Mouse (Mus musculus): Measurements from ENCODE around the gene Apoa2. TPM values are rescaled to one million over a fixed set of nuclear protein-coding genes. Genes with fewer than 3 reads are reported as not detected.

Apoa2 gene
- polyA plus RNA-seq, 1 experiment from 2014 or later, result 4.6 TPM

- Histone ChIP-seq H3K9me3 (ENCODE audit: control insufficient read depth, low read length) (no peaks in the 10 kb centered on the region), H3K36me3 (ENCODE audit: control insufficient read depth, insufficient read depth, low read length) (peaks cover 6% of the 10 kb centered on the region; the same call in 1 of the 2 replicates), H3K27me3 (ENCODE audit: control insufficient read depth, insufficient read depth, low read length) (no peaks in the 10 kb centered on the region), H3K4me3 (ENCODE audit: low read depth, low read length) (peak overlapping the region; percentile 75), H3K4me1 (ENCODE audit: control insufficient read depth, insufficient read depth, low read length) (peaks cover 31% of the 10 kb centered on the region), H3K9ac (ENCODE audit: low read length) (peak overlapping the region; percentile 51), H3K4me2 (ENCODE audit: low read depth, severe bottlenecking) (peak overlapping the region; percentile 56), H3K27ac (replicated peaks; ENCODE audit: low read depth, low read length) (peak overlapping the region; percentile 74)
- ATAC-seq (ENCODE audit: insufficient number of reproducible peaks, low FRiP score, low TSS enrichment, low read depth), result no peak
- no peak for DNase-seq (ENCODE audit: low spot score)
- WGBS, result 9% methylated on average over 13 of the region's 13 CpGs
Measured at GRCm38 (mm10) chr1:171247453-171247841, 22.6 kb downstream of the Apoa2 start.

- 37% methylated on average over 4 of the region's 4 CpGs for WGBS
- Histone ChIP-seq H3K27ac (replicated peaks; ENCODE audit: low read depth, low read length) (peak overlapping the region; percentile 74), H3K9me3 (ENCODE audit: control insufficient read depth, low read length) (no peaks in the 10 kb centered on the region), H3K36me3 (ENCODE audit: control insufficient read depth, insufficient read depth, low read length) (peaks cover 4% of the 10 kb centered on the region; the same call in 1 of the 2 replicates), H3K9ac (ENCODE audit: low read length) (peak overlapping the region; percentile 30; the same call in 1 of the 2 replicates), H3K27me3 (ENCODE audit: control insufficient read depth, insufficient read depth, low read length) (no peaks in the 10 kb centered on the region), H3K4me1 (ENCODE audit: control insufficient read depth, insufficient read depth, low read length) (peaks cover 35% of the 10 kb centered on the region), H3K4me2 (ENCODE audit: low read depth, severe bottlenecking) (peak overlapping the region; percentile 56), H3K4me3 (ENCODE audit: low read depth, low read length) (peak overlapping the region; percentile 75; the same call in 1 of the 2 replicates)
- ATAC-seq (ENCODE audit: insufficient number of reproducible peaks, low FRiP score, low TSS enrichment, low read depth), result no peak
- no peak for DNase-seq (ENCODE audit: low spot score)
Measured at GRCm38 (mm10) chr1:171247916-171248315, 23.1 kb downstream of the Apoa2 start.

GRCm38 (mm10) chr1:171248386-171249226, 23.8 kb downstream of the Apoa2 start:
- peaks cover 4% of the 10 kb centered on the region; the same call in 1 of the 2 replicates for H3K36me3 ChIP-seq (ENCODE audit: control insufficient read depth, insufficient read depth, low read length)
- no peak overlapping the region for H3K4me2 ChIP-seq (ENCODE audit: low read depth, severe bottlenecking)
- no peaks in the 10 kb centered on the region for H3K27me3 ChIP-seq (ENCODE audit: control insufficient read depth, insufficient read depth, low read length)
- WGBS, result 33% methylated on average over 3 of the region's 3 CpGs
- H3K9me3 ChIP-seq (ENCODE audit: control insufficient read depth, low read length), result no peaks in the 10 kb centered on the region
- DNase-seq (ENCODE audit: low spot score) (no peak), ATAC-seq (ENCODE audit: insufficient number of reproducible peaks, low FRiP score, low TSS enrichment, low read depth) (no peak)
- peaks cover 35% of the 10 kb centered on the region for H3K4me1 ChIP-seq (ENCODE audit: control insufficient read depth, insufficient read depth, low read length)
- peak overlapping the region; percentile 74 for H3K27ac ChIP-seq (replicated peaks; ENCODE audit: low read depth, low read length)
- H3K4me3 ChIP-seq (ENCODE audit: low read depth, low read length), result no peak overlapping the region
- peak overlapping the region; percentile 30; the same call in 1 of the 2 replicates for H3K9ac ChIP-seq (ENCODE audit: low read length)

GRCm38 (mm10) chr1:171249913-171250600, 25.2 kb downstream of the Apoa2 start, which contains the start of gene Adamts4:
Gene Adamts4, plus strand, starts transcription at chr1:171250421.
- WGBS, result 21% methylated on average over 5 of the region's 5 CpGs
- H3K9me3 ChIP-seq (ENCODE audit: control insufficient read depth, low read length), result no peaks in the 10 kb centered on the region
- peaks cover 35% of the 10 kb centered on the region for H3K4me1 ChIP-seq (ENCODE audit: control insufficient read depth, insufficient read depth, low read length)
- no peaks in the 10 kb centered on the region for H3K27me3 ChIP-seq (ENCODE audit: control insufficient read depth, insufficient read depth, low read length)
- peak within 1 kb of the TSS; percentile 66 for H3K4me2 ChIP-seq (ENCODE audit: low read depth, severe bottlenecking)
- ATAC-seq (ENCODE audit: insufficient number of reproducible peaks, low FRiP score, low TSS enrichment, low read depth), result no peak
- peak within 1 kb of the TSS; percentile 24 for H3K4me3 ChIP-seq (ENCODE audit: low read depth, low read length)
- H3K27ac ChIP-seq (replicated peaks; ENCODE audit: low read depth, low read length), result peak within 1 kb of the TSS; percentile 83
- H3K9ac ChIP-seq (ENCODE audit: low read length), result peak within 1 kb of the TSS; percentile 1
- H3K36me3 ChIP-seq (ENCODE audit: control insufficient read depth, insufficient read depth, low read length), result peaks cover 4% of the 10 kb centered on the region
- peak; percentile 70 for DNase-seq (ENCODE audit: low spot score)

- no peaks in the 10 kb centered on the region for H3K9me3 ChIP-seq (ENCODE audit: control insufficient read depth, low read length)
- 11% methylated on average over 26 of the region's 26 CpGs for WGBS
- H3K4me3 ChIP-seq (ENCODE audit: low read depth, low read length), result peak within 1 kb of the TSS; percentile 24
- DNase-seq (ENCODE audit: low spot score), result peak; percentile 58
- H3K4me2 ChIP-seq (ENCODE audit: low read depth, severe bottlenecking), result peak within 1 kb of the TSS; percentile 66
- H3K36me3 ChIP-seq (ENCODE audit: control insufficient read depth, insufficient read depth, low read length), result peaks cover 3% of the 10 kb centered on the region
- peak within 1 kb of the TSS; percentile 61 for H3K9ac ChIP-seq (ENCODE audit: low read length)
- peak within 1 kb of the TSS; percentile 83 for H3K27ac ChIP-seq (replicated peaks; ENCODE audit: low read depth, low read length)
- ATAC-seq (ENCODE audit: insufficient number of reproducible peaks, low FRiP score, low TSS enrichment, low read depth), result no peak
- H3K27me3 ChIP-seq (ENCODE audit: control insufficient read depth, insufficient read depth, low read length), result no peaks in the 10 kb centered on the region
- peaks cover 32% of the 10 kb centered on the region for H3K4me1 ChIP-seq (ENCODE audit: control insufficient read depth, insufficient read depth, low read length)
Measured at GRCm38 (mm10) chr1:171250680-171251593, 26.1 kb downstream of the Apoa2 start, which contains the start of gene Ndufs2. Gene Ndufs2, minus strand, starts transcription at chr1:171251388.

- ATAC-seq (ENCODE audit: insufficient number of reproducible peaks, low FRiP score, low TSS enrichment, low read depth) (peak; percentile 36), DNase-seq (ENCODE audit: low spot score) (peak; percentile 63)
- peaks cover 29% of the 10 kb centered on the region for H3K4me1 ChIP-seq (ENCODE audit: control insufficient read depth, insufficient read depth, low read length)
- H3K4me2 ChIP-seq (ENCODE audit: low read depth, severe bottlenecking), result peak overlapping the region; percentile 66
- peak overlapping the region; percentile 24 for H3K4me3 ChIP-seq (ENCODE audit: low read depth, low read length)
- H3K9ac ChIP-seq (ENCODE audit: low read length), result peak overlapping the region; percentile 61
- WGBS, result 2% methylated on average over 13 of the region's 13 CpGs
- H3K27ac ChIP-seq (replicated peaks; ENCODE audit: low read depth, low read length), result peak overlapping the region; percentile 83
- H3K27me3 ChIP-seq (ENCODE audit: control insufficient read depth, insufficient read depth, low read length), result no peaks in the 10 kb centered on the region
- H3K9me3 ChIP-seq (ENCODE audit: control insufficient read depth, low read length), result no peaks in the 10 kb centered on the region
- peaks cover 3% of the 10 kb centered on the region for H3K36me3 ChIP-seq (ENCODE audit: control insufficient read depth, insufficient read depth, low read length)
Measured at GRCm38 (mm10) chr1:171251594-171252324, 26.9 kb downstream of the Apoa2 start.

GRCm38 (mm10) chr1:171252415-171252814, 27.6 kb downstream of the Apoa2 start:
- no peak for ATAC-seq (ENCODE audit: insufficient number of reproducible peaks, low FRiP score, low TSS enrichment, low read depth)
- Histone ChIP-seq H3K4me3 (ENCODE audit: low read depth, low read length) (peak overlapping the region; percentile 24; the same call in 1 of the 2 replicates), H3K9ac (ENCODE audit: low read length) (peak overlapping the region; percentile 61), H3K27me3 (ENCODE audit: control insufficient read depth, insufficient read depth, low read length) (no peaks in the 10 kb centered on the region), H3K27ac (replicated peaks; ENCODE audit: low read depth, low read length) (peak overlapping the region; percentile 83), H3K4me1 (ENCODE audit: control insufficient read depth, insufficient read depth, low read length) (peaks cover 29% of the 10 kb centered on the region), H3K4me2 (ENCODE audit: low read depth, severe bottlenecking) (peak overlapping the region; percentile 66), H3K36me3 (ENCODE audit: control insufficient read depth, insufficient read depth, low read length) (peaks cover 3% of the 10 kb centered on the region), H3K9me3 (ENCODE audit: control insufficient read depth, low read length) (no peaks in the 10 kb centered on the region)
- 46% methylated on average over 17 of the region's 17 CpGs for WGBS
- DNase-seq (ENCODE audit: low spot score), result peak; percentile 36
